Mouse (Mus musculus) neural tube, embryonic 12.5 days (tissue): ENCODE results near the gene Lypd4. TPM values are rescaled to one million over a fixed set of nuclear protein-coding genes. Genes with fewer than 3 reads are reported as not detected.
"Not testable (repeated sequence)": the region's sequence is repeated elsewhere in the genome, so short reads cannot be mapped to it uniquely, and the experiment has no call there.

Experiments used
- ATAC-seq: fragments of 200-750 bp; cut with Nextera tagmentation; 2 replicates; pipeline ENCODE4 v1.8.0; 2017; ENCODE audit warnings: low read depth, mild to moderate bottlenecking, moderate TSS enrichment, moderate library complexity; ENCODE audit not compliant: low FRiP score
- H3K27ac ChIP-seq: fragments of 300-500 bp; sonication (generic); 2 replicates; pipeline ENCODE4 v1.5.1; 2016
- H3K27me3 ChIP-seq: fragments of 300-500 bp; sonication (generic); replicated peaks from 2 replicates; pipeline ENCODE4 v1.6.1; 2016; ENCODE audit warnings: mild to moderate bottlenecking
- H3K36me3 ChIP-seq: fragments of 300-500 bp; sonication (generic); 2 replicates; pipeline ENCODE4 v1.6.1; 2016; ENCODE audit warnings: mild to moderate bottlenecking
- H3K4me1 ChIP-seq: fragments of 300-500 bp; sonication (generic); 2 replicates; pipeline ENCODE4 v1.6.1; 2016
- H3K4me2 ChIP-seq: fragments of 300-500 bp; sonication (generic); replicated peaks from 2 replicates; pipeline ENCODE4 v1.6.1; 2016; ENCODE audit warnings: mild to moderate bottlenecking
- H3K4me3 ChIP-seq: fragments of 300-500 bp; sonication (generic); 2 replicates; pipeline ENCODE4 v1.5.1; 2016
- H3K9ac ChIP-seq: fragments of 300-500 bp; sonication (generic); 2 replicates; pipeline ENCODE4 v1.6.1; 2016; ENCODE audit warnings: mild to moderate bottlenecking
- H3K9me3 ChIP-seq: fragments of 300-500 bp; sonication (generic); 2 replicates; pipeline ENCODE4 v1.6.1; 2016; ENCODE audit warnings: mild to moderate bottlenecking
- WGBS: fragments of 180-500 bp; shearing (Covaris S2); methylation state at CpG from one replicate; pipeline ENCODE4 v1.1.7; 2016; 5-methylcytosine and 5-hydroxymethylcytosine counted together
- polyA plus RNA-seq: library from polyadenylated mRNA; unstranded; fragments of >200 nt; fragmentation: Nextera tagmentation; extraction: Ambion mirVana; gene quantifications from 2 replicates; pipeline ENCODE4 v1.2.1, GENCODE M21; 2016

Lypd4 gene
- polyA plus RNA-seq, 1 experiment from 2014 or later: not detected

DNA sequence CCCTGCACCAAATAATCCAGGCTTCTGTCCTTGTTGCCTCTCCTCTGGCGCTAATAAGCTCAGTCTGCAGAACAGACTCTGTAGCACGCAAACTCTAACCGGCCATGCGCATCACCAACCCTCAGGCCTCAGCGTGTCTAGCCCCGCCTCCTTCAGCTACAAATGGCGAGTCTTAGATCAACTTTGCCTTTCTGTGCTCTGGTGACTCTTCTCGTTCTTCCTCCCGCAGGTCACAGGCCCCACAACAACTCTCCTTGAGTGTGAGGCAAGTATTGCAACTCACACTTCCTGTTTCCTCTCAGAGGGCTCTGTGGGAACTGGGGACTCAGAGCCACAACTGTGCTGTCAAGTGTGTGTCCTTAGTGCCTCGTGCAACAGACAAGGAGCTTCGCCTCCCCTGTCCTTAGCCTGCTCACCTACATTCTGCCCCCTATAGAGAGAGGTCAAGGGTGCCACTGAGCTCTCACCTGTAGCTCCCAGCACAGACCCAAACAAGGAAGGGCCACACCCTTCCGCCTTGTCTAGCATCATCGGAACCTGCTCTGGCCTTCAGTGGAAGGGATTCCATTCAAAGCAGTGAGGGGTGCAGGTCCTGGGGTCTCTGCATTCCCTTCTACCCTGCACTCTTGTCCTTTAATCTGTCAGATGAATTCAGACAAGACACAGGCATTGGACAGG is 30.9 kb downstream of the Lypd4 start:
- ATAC-seq, H3K4me1 ChIP-seq, H3K27me3 ChIP-seq, H3K9ac ChIP-seq, H3K4me2 ChIP-seq, H3K4me3 ChIP-seq, H3K27ac ChIP-seq, H3K36me3 ChIP-seq, H3K9me3 ChIP-seq: not testable (repeated sequence)
- WGBS: 66% methylated on average over 13 of the region's 13 CpGs

DNA sequence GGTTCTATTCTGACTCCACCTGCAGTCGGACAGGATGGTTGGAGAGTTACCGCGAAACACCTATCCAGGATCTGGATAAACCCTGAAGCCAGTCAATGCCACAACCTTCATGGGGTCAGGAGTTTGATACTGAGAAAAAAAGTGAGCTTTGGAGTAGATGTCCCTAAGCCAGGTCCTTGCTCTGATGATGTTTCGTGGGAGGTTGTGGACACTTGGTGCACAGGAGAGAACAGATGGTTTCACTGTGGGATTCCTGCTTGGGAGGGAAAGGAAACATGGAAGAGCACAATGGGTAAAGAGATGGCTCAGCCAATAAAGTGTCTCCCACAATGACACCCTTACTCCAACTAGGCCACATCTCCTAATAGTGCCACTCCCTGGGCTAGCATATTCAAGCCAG is 42.6 kb downstream of the Lypd4 start:
- Histone ChIP-seq H3K9ac (no peak overlapping the region), H3K9me3 (no peaks in the 10 kb centered on the region), H3K36me3 (no peaks in the 10 kb centered on the region), H3K4me3 (no peak overlapping the region), H3K4me1 (no peaks in the 10 kb centered on the region), H3K27me3 (no peaks in the 10 kb centered on the region), H3K4me2 (no peak overlapping the region), H3K27ac (no peak overlapping the region)
- no peak for ATAC-seq
- WGBS: 88% methylated on average over 4 of the region's 4 CpGs

DNA sequence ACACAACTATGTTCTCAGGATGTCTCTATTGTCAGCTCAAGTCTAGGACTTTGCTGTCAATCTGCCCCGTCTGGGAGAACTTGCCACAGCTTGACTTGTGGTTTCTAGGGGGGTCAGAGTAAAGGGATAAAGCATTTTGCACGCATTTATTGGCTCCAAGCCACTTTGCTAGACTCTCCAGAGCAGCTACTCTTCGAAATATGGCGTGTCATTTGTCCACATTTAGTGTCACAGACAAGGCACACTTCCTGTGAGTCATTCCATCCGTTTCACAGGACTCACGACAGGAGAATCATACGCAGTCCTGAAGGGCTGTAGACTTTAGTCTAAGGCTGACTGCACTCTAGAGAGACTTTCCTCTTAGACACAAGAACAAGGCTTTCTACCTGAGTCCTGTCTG is 45.3 kb downstream of the Lypd4 start:
- Histone ChIP-seq H3K9ac (no peak overlapping the region), H3K27ac (no peak overlapping the region), H3K4me3 (no peak overlapping the region), H3K36me3 (no peaks in the 10 kb centered on the region), H3K9me3 (no peaks in the 10 kb centered on the region), H3K27me3 (no peaks in the 10 kb centered on the region), H3K4me2 (no peak overlapping the region), H3K4me1 (no peaks in the 10 kb centered on the region)
- no peak for ATAC-seq
- WGBS: 74% methylated on average over 7 of the region's 7 CpGs

- no peak overlapping the region for H3K4me3 ChIP-seq
- H3K27ac ChIP-seq: no peak overlapping the region
- no peaks in the 10 kb centered on the region for H3K36me3 ChIP-seq
- ATAC-seq: no peak; the same call in 1 of the 2 replicates
- H3K4me1 ChIP-seq: no peaks in the 10 kb centered on the region
- no peak overlapping the region for H3K9ac ChIP-seq
- 4% methylated on average over 3 of the region's 3 CpGs for WGBS
- no peak overlapping the region for H3K4me2 ChIP-seq
- H3K9me3 ChIP-seq: no peaks in the 10 kb centered on the region
- no peaks in the 10 kb centered on the region for H3K27me3 ChIP-seq
These were observed 52.2 kb downstream of the Lypd4 start for GRCm38 (mm10) chr7:24817502-24817901.

Other genes with a start within 250 kb of the Lypd4 start
- 0.43 and 0.87 TPM in 2 replicates for gene Lypd3, start 233.4 kb downstream of the Lypd4 start, polyA plus RNA-seq
- gene Tex101, start 193.3 kb downstream of the Lypd4 start, polyA plus RNA-seq: not detected in 2 replicates
- gene BC049730, start 160.7 kb downstream of the Lypd4 start, polyA plus RNA-seq: not detected in 2 replicates
- gene Gm4763, start 143.0 kb downstream of the Lypd4 start, polyA plus RNA-seq: not detected in 2 replicates
- 0.22 TPM in 1 of 2 replicates, not detected in the other for gene Cd177, start 109.6 kb downstream of the Lypd4 start, polyA plus RNA-seq
- not detected in 2 replicates for gene Ceacam10, start 92.7 kb downstream of the Lypd4 start, polyA plus RNA-seq
- 25.0 and 27.5 TPM in 2 replicates for gene Gm9844, start 7.7 kb downstream of the Lypd4 start, polyA plus RNA-seq
- gene Dmrtc2, start 116 bp upstream of the Lypd4 start, polyA plus RNA-seq: not detected in 2 replicates
- gene Rps19, start 14.4 kb upstream of the Lypd4 start, polyA plus RNA-seq: 1,340 and 1,344 TPM in 2 replicates
- gene Cd79a, start 27.4 kb upstream of the Lypd4 start, polyA plus RNA-seq: 0.13 and 0.32 TPM in 2 replicates
- gene Arhgef1, start 33.0 kb upstream of the Lypd4 start, polyA plus RNA-seq: 84.4 and 89.5 TPM in 2 replicates
- 0.75 and 0.84 TPM in 2 replicates for gene Gm4881, start 74.6 kb upstream of the Lypd4 start, polyA plus RNA-seq
- 151 and 154 TPM in 2 replicates for gene Rabac1, start 102.8 kb upstream of the Lypd4 start, polyA plus RNA-seq
- 110 and 118 TPM in 2 replicates for gene Atp1a3, start 136.0 kb upstream of the Lypd4 start, polyA plus RNA-seq
- 18.6 and 19.5 TPM in 2 replicates for gene Grik5, start 202.4 kb upstream of the Lypd4 start, polyA plus RNA-seq
- 38.7 and 39.2 TPM in 2 replicates for gene Zfp574, start 202.6 kb upstream of the Lypd4 start, polyA plus RNA-seq